Mouse (Mus musculus) liver, embryonic 14.5 days (tissue): ENCODE measurements around the gene Qrfpr. TPM values are rescaled to one million over a fixed set of nuclear protein-coding genes. Genes with fewer than 3 reads are reported as not detected.

ENCODE experiments used
- ATAC-seq: fragments of 200-750 bp; cut with Nextera tagmentation; 2 replicates; pipeline ENCODE4 v1.8.0; 2017; ENCODE audit warnings: moderate number of reproducible peaks, mild to moderate bottlenecking, moderate library complexity; ENCODE audit not compliant: insufficient read depth
- DNase-seq, 3 experiments: peaks; one replicate each; pipeline ENCODE4 v3.0.0-alpha.2; 2012 to 2013; ENCODE audit warnings: low read depth in 3 of 3, low spot score in 3 of 3
- H3K27ac ChIP-seq: fragments of 300-500 bp; sonication (generic); 2 replicates; pipeline ENCODE4 v1.5.1; 2014; ENCODE audit warnings: moderate library complexity, mild to moderate bottlenecking, control low read depth, inconsistent platforms
- H3K27me3 ChIP-seq: fragments of 300-500 bp; sonication (generic); 2 replicates; pipeline ENCODE4 v1.6.1; 2014; ENCODE audit warnings: mild to moderate bottlenecking, low read length, moderate library complexity; ENCODE audit not compliant: control insufficient read depth, insufficient read depth
- H3K36me3 ChIP-seq: fragments of 300-500 bp; sonication (generic); replicated peaks from 2 replicates; pipeline ENCODE4 v1.6.1; 2014; ENCODE audit warnings: low read depth; ENCODE audit not compliant: control insufficient read depth, insufficient read depth
- H3K4me1 ChIP-seq, 2 experiments: fragments of 200-500 bp in 1 of 2; fragments of 300-500 bp in 1 of 2; sonication (generic) in 1 of 2; replicated peaks; 2 replicates each; pipeline ENCODE4 v1.6.1; 2012 to 2014; ENCODE audit warnings: antibody characterized with exemption in 1 of 2, inconsistent platforms in 1 of 2, low read length in 1 of 2; ENCODE audit not compliant: control insufficient read depth in 2 of 2, insufficient read depth in 2 of 2
- H3K4me2 ChIP-seq: fragments of 300-500 bp; sonication (generic); 2 replicates; pipeline ENCODE4 v1.6.1; 2014; ENCODE audit warnings: low read depth, mild to moderate bottlenecking, control low read depth, moderate library complexity
- H3K4me3 ChIP-seq, 2 experiments: fragments of 200-500 bp in 1 of 2; fragments of 300-500 bp in 1 of 2; sonication (generic) in 1 of 2; 2 replicates each; pipeline ENCODE4 v1.5.1; 2012 to 2014; ENCODE audit warnings: low read depth in 2 of 2, low read length in 2 of 2, mild to moderate bottlenecking in 2 of 2, control low read depth in 1 of 2, inconsistent platforms in 1 of 2, moderate library complexity in 1 of 2; ENCODE audit not compliant: insufficient read depth in 1 of 2
- H3K9ac ChIP-seq: fragments of 300-500 bp; sonication (generic); replicated peaks from 2 replicates; pipeline ENCODE4 v1.6.1; 2014; ENCODE audit warnings: mild to moderate bottlenecking, control low read depth, moderate library complexity
- H3K9me3 ChIP-seq: fragments of 300-500 bp; sonication (generic); 2 replicates; pipeline ENCODE4 v1.6.1; 2016; ENCODE audit warnings: low read length, mixed read lengths; ENCODE audit not compliant: control insufficient read depth
- CTCF ChIP-seq: IDR thresholded peaks from 2 replicates; pipeline ENCODE4 v1.5.1; 2016; ENCODE audit warnings: antibody characterized with exemption, low read depth, control low read depth
- EP300 ChIP-seq: IDR thresholded peaks from 2 replicates; pipeline ENCODE4 v1.6.1; 2016; ENCODE audit warnings: antibody characterized with exemption, low read depth
- whole genome bisulfite sequencing: fragments of 180-500 bp; shearing (Covaris S2); extraction: QIAGEN DNeasy Blood & Tissue Kit; methylation state at CpG from one replicate; pipeline ENCODE4 v1.1.7; 2014; ENCODE audit not compliant: insufficient replicate concordance; 5-methylcytosine and 5-hydroxymethylcytosine counted together
- polyA plus RNA-seq, 2 experiments: library from polyadenylated mRNA; depleted of rRNA in 1 of 2; stranded (reverse) in 1 of 2; unstranded in 1 of 2; fragments of >200 nt; fragmentation: Nextera tagmentation in 1 of 2; extraction: Ambion mirVana in 1 of 2; gene quantifications; 2 replicates each; pipeline versions ENCODE4 v1.2.1 to v1.2.3; 2012 to 2014

The Qrfpr gene
- polyA plus RNA-seq, 2 experiments: not detected

- Histone ChIP-seq H3K36me3 (no peaks in the 10 kb centered on the region), H3K27me3 (no peaks in the 10 kb centered on the region), H3K9me3 (no peaks in the 10 kb centered on the region), H3K4me2 (no peak overlapping the region), H3K4me3 (no peak overlapping the region), H3K9ac (no peak overlapping the region), H3K27ac (no peak overlapping the region), H3K4me1 (no peaks in the 10 kb centered on the region)
- DNase-seq: peak; percentile 17 to 30 (median 26)
- TF ChIP-seq EP300 (no peak), CTCF (peak; percentile 46)
- WGBS: 39% methylated on average over 2 of the region's 2 CpGs
- no peak for ATAC-seq
These were observed 84.6 kb downstream of the Qrfpr start for GRCm38 (mm10) chr3:36137560-36137959.

- ATAC-seq (no peak), DNase-seq (no peak)
- no peak for TF ChIP-seq CTCF
- TF ChIP-seq EP300: no peak
- H3K9ac ChIP-seq: no peak overlapping the region
- no peaks in the 10 kb centered on the region for H3K9me3 ChIP-seq
- no peaks in the 10 kb centered on the region for H3K36me3 ChIP-seq
- no peaks in the 10 kb centered on the region for H3K27me3 ChIP-seq
- H3K4me1 ChIP-seq: no peaks in the 10 kb centered on the region
- H3K4me3 ChIP-seq: no peak overlapping the region
- H3K27ac ChIP-seq: no peak overlapping the region
- no peak overlapping the region for H3K4me2 ChIP-seq
These were observed 86.0 kb downstream of the Qrfpr start for GRCm38 (mm10) chr3:36136152-36136551.

Other genes starting within 250 kb of the Qrfpr start
- gene Mccc1, start 221.6 kb downstream of the Qrfpr start, polyA plus RNA-seq (2012; rRNA removed): 4.5 and 7.4 TPM in 2 replicates
- 10.8 and 11.9 TPM in 2 replicates for gene Mccc1, start 221.6 kb downstream of the Qrfpr start, polyA plus RNA-seq (2014; fragmentation: Nextera tagmentation; extraction: Ambion mirVana)
- gene Ccdc144b, start 168.8 kb downstream of the Qrfpr start, polyA plus RNA-seq (2012; rRNA removed): not detected in 2 replicates
- gene Ccdc144b, start 168.8 kb downstream of the Qrfpr start, polyA plus RNA-seq (2014; fragmentation: Nextera tagmentation; extraction: Ambion mirVana): not detected in 2 replicates
- 7.2 and 9.8 TPM in 2 replicates for gene Acad9, start 156.3 kb downstream of the Qrfpr start, polyA plus RNA-seq (2012; rRNA removed)
- gene Acad9, start 156.3 kb downstream of the Qrfpr start, polyA plus RNA-seq (2014; fragmentation: Nextera tagmentation; extraction: Ambion mirVana): 27.6 and 28.2 TPM in 2 replicates
- gene D3Ertd254e, start 71.3 kb downstream of the Qrfpr start, polyA plus RNA-seq (2012; rRNA removed): 0.34 and 0.44 TPM in 2 replicates
- gene D3Ertd254e, start 71.3 kb downstream of the Qrfpr start, polyA plus RNA-seq (2014; fragmentation: Nextera tagmentation; extraction: Ambion mirVana): 0.76 and 0.99 TPM in 2 replicates